Mouse (Mus musculus) adrenal gland, postnatal 36 days (tissue): ENCODE measurements around the gene Cacna2d2. TPM values are rescaled to one million over a fixed set of nuclear protein-coding genes. Genes with fewer than 3 reads are reported as not detected.

Experiments used
- total RNA-seq, 2 experiments: library from RNA; stranded (reverse); gene quantifications; 2 replicates each; pipeline ENCODE4 v1.2.3; 2021

The Cacna2d2 gene
- total RNA-seq, 2 experiments from 2014 or later: 4.9 to 5.2 TPM

Other genes with a start within 250 kb of the Cacna2d2 start
- 1 to 10 TPM; 4.3 to 4.6 TPM for gene Dock3, start 167.7 kb upstream of the Cacna2d2 start, total RNA-seq
- gene Mapkapk3, start 109.7 kb upstream of the Cacna2d2 start, total RNA-seq: 10 to 100 TPM; 53.7 to 54.3 TPM
- 10 to 100 TPM; 31.7 to 31.8 TPM for gene Cish, start 103.6 kb upstream of the Cacna2d2 start, total RNA-seq
- 10 to 100 TPM; 15.6 to 16.1 TPM for gene Hemk1, start 61.3 kb upstream of the Cacna2d2 start, total RNA-seq
- 1 to 10 TPM; 1.2 to 1.3 TPM for gene 6430571L13Rik, start 59.0 kb upstream of the Cacna2d2 start, total RNA-seq
- gene Tmem115, start 134.3 kb downstream of the Cacna2d2 start, total RNA-seq: 10 to 100 TPM; 43.7 to 49.9 TPM
- 10 to 100 TPM; 16.7 to 27.4 TPM for gene Cyb561d2, start 142.6 kb downstream of the Cacna2d2 start, total RNA-seq
- 10 to 100 TPM; 27.9 to 29.2 TPM for gene Nprl2, start 142.6 kb downstream of the Cacna2d2 start, total RNA-seq
- gene Zmynd10, start 147.7 kb downstream of the Cacna2d2 start, total RNA-seq: under 1 TPM; 0.20 to 0.66 TPM
- gene Rassf1, start 151.9 kb downstream of the Cacna2d2 start, total RNA-seq: 10 to 100 TPM; 20.4 to 21.6 TPM
- gene Tusc2, start 163.6 kb downstream of the Cacna2d2 start, total RNA-seq: 10 to 100 TPM; 45.2 to 52.5 TPM
- 10 to 100 TPM; 35.8 to 37.8 TPM for gene Hyal2, start 168.3 kb downstream of the Cacna2d2 start, total RNA-seq
- 10 to 100 TPM in 1 of 2 experiments, 1 to 10 TPM in 1; 8.6 to 10.1 TPM for gene Hyal1, start 177.3 kb downstream of the Cacna2d2 start, total RNA-seq
- 10 to 100 TPM; 14.5 to 19.5 TPM for gene Naa80, start 179.3 kb downstream of the Cacna2d2 start, total RNA-seq
- 1 to 10 TPM in 1 of 2 experiments, under 1 TPM in 1; 0.99 to 1.6 TPM for gene Hyal3, start 181.2 kb downstream of the Cacna2d2 start, total RNA-seq
- gene Ifrd2, start 188.0 kb downstream of the Cacna2d2 start, total RNA-seq: 10 to 100 TPM; 37.8 to 43.1 TPM
- gene Sema3b, start 209.6 kb downstream of the Cacna2d2 start, total RNA-seq: 1 to 10 TPM; 4.6 to 8.4 TPM
- 100 to 1,000 TPM; 221 to 245 TPM for gene Gnai2, start 235.8 kb downstream of the Cacna2d2 start, total RNA-seq